ENCODE assay signal across 20 mouse cellular contexts in genomic region chr2:90487471-90488238, GRCm38 (mm10).
DNase-seq lines count a peak whose midpoint lies in the region; ATAC-seq and TF ChIP-seq lines count a peak whose summit lies in the region.
"Had no signal": no experiment of that assay in that cellular context is flagged by ENCODE, and none has a peak within 500 bp of the region (broad histone marks: within the 10 kb centered on the region; RNA-seq: fewer than 3 reads in every experiment).

No protein-coding gene starts in this region.

- H3K4me1 ChIP-seq in spleen, adult 2 months (ENCODE audit: control insufficient read depth, insufficient read depth, insufficient read length): peaks cover 39% of the 10 kb centered on the region; the same call in 1 of the 2 replicates
- peaks cover 10 to 29% of the 10 kb centered on the region in 2 experiments for H3K4me1 ChIP-seq in MEL (ENCODE audit: control insufficient read depth in 1 of 2, insufficient read depth in 2 of 2, low read length in 2 of 2)

- no peak for TF ChIP-seq EP300 in MEL (IDR thresholded peaks at IDR 0.05; ENCODE audit: low read depth in 1 of 2, low read length in 2 of 2)

- no peaks in the 10 kb centered on the region for H3K27me3 ChIP-seq in spleen, adult 2 months (ENCODE audit: control insufficient read depth, insufficient read depth, low read length)
- no peaks in the 10 kb centered on the region for H3K27me3 ChIP-seq in MEL (ENCODE audit: control insufficient read depth in 1 of 2, insufficient read depth in 2 of 2, low read length in 2 of 2)
- H3K27me3 ChIP-seq: heart, embryonic 12.5 days; lung, embryonic 15.5 days; megakaryocyte, embryonic 14.5 days; neural tube, embryonic 13.5 days; Patski had no signal

- H3K79me2 ChIP-seq in MEL (ENCODE audit: control insufficient read depth, insufficient read depth, low read length, poor library complexity): no peaks in the 10 kb centered on the region

- peak overlapping the region; percentile 24 for H3K27ac ChIP-seq in spleen, adult 2 months (ENCODE audit: insufficient read depth, low read length)
- H3K27ac ChIP-seq in MEL (ENCODE audit: control insufficient read depth, low read depth, low read length): no peak overlapping the region
- no peak overlapping the region for H3K27ac ChIP-seq in layer of hippocampus, adult 2 months
- H3K27ac ChIP-seq: hindbrain, postnatal 0 days; lung, embryonic 15.5 days; neural tube, embryonic 13.5 days had no signal

- WGBS in spleen, adult 2 months: 72% methylated on average over 11 of the region's 11 CpGs

- DNase-seq in spleen, adult 2 months (ENCODE audit: low read depth in 1 of 2, low spot score in 2 of 2): no peak
- DNase-seq in spleen, postnatal 14 days (ENCODE audit: low spot score in 2 of 2): no peak
- DNase-seq in MEL (ENCODE audit: low read depth, low spot score): peak; percentile 38
- DNase-seq in natural killer cell, adult 2 months (ENCODE audit: low spot score in 2 of 2): peak; percentile 41 to 61
- DNase-seq in right cerebral cortex, postnatal 4 days: no peak
- DNase-seq in layer of hippocampus, adult 2 months (ENCODE audit: low spot score in 2 of 2): no peak
- no peak for DNase-seq in cerebellum, adult 9-10 months
- DNase-seq: cerebellum, adult 11 months; cerebellum, postnatal 25 days; heart, postnatal 4 days; right cerebral cortex, postnatal 14 days had no signal

- no peak for TF ChIP-seq POLR2A in spleen, adult 2 months (IDR thresholded peaks at IDR 0.05; ENCODE audit: low read depth, low read length)
- no peak for TF ChIP-seq POLR2A in MEL (IDR thresholded peaks at IDR 0.05; ENCODE audit: control insufficient read depth in 1 of 2, insufficient read depth in 1 of 2, low read depth in 1 of 2, low read length in 2 of 2, poor library complexity in 1 of 2)

- H3K9ac ChIP-seq in MEL (ENCODE audit: control insufficient read depth, low read depth, low read length, poor library complexity, severe bottlenecking): no peak overlapping the region
- H3K9ac ChIP-seq: heart, embryonic 12.5 days; lung, embryonic 15.5 days; neural tube, embryonic 13.5 days had no signal

- no peak for TF ChIP-seq CTCF in spleen, adult 2 months (IDR thresholded peaks at IDR 0.05; ENCODE audit: extremely low read depth, insufficient read depth, insufficient read length, insufficient replicate concordance)
- TF ChIP-seq CTCF in MEL (IDR thresholded peaks at IDR 0.05 in 2 of 3, conservative IDR thresholded peaks at IDR 0.05 in 1 of 3; ENCODE audit: control insufficient read depth in 1 of 3, insufficient read depth in 1 of 3, low read depth in 2 of 3, low read length in 3 of 3, poor library complexity in 1 of 3, severe bottlenecking in 1 of 3): no peak
- no peak for TF ChIP-seq CTCF in layer of hippocampus, adult 2 months (conservative IDR thresholded peaks at IDR 0.05)

- TF ChIP-seq RAD21 in MEL (IDR thresholded peaks at IDR 0.05; ENCODE audit: low read depth, low read length): no peak

- H3K36me3 ChIP-seq in spleen, adult 2 months (ENCODE audit: control insufficient read depth, insufficient read depth, low read length): no peaks in the 10 kb centered on the region
- peaks cover 0 to 14% of the 10 kb centered on the region in 2 experiments; a peak in 2 of 4 replicates for H3K36me3 ChIP-seq in MEL (ENCODE audit: control insufficient read depth in 1 of 2, insufficient read depth in 2 of 2, low read length in 2 of 2)
- H3K36me3 ChIP-seq: heart, embryonic 12.5 days; lung, embryonic 15.5 days; neural tube, embryonic 13.5 days had no signal

- no peak overlapping the region for H3K4me3 ChIP-seq in spleen, adult 2 months (ENCODE audit: extremely low read depth, insufficient read depth, insufficient read length)
- H3K4me3 ChIP-seq in MEL (ENCODE audit: control insufficient read depth in 1 of 2, insufficient read depth in 1 of 2, low read depth in 2 of 2, low read length in 2 of 2): no peak overlapping the region
- H3K4me3 ChIP-seq in layer of hippocampus, adult 2 months: no peak overlapping the region
- H3K4me3 ChIP-seq: heart, embryonic 12.5 days; lung, embryonic 15.5 days; neural tube, embryonic 13.5 days had no signal

- H3K9me3 ChIP-seq in MEL (replicated peaks; ENCODE audit: insufficient read depth, low read length): no peaks in the 10 kb centered on the region
- H3K9me3 ChIP-seq: heart, embryonic 12.5 days; lung, embryonic 15.5 days; megakaryocyte, embryonic 14.5 days; neural tube, embryonic 13.5 days had no signal

- peak; percentile 72 for ATAC-seq in granulocyte monocyte progenitor cell, adult 5-6 weeks (replicated peaks; ENCODE audit: poor library complexity, severe bottlenecking)
- ATAC-seq: forebrain, embryonic 14.5 days; hindbrain, postnatal 0 days; midbrain, embryonic 16.5 days; Patski had no signal

TF ChIP-seq in MEL, 35 proteins besides CTCF, POLR2A, EP300 and RAD21:
- TF ChIP-seq ZNF384 (IDR thresholded peaks at IDR 0.05; ENCODE audit: low read depth, low read length) (peak; percentile 79), HCFC1 (IDR thresholded peaks at IDR 0.05; ENCODE audit: low read depth, low read length) (no peak)
TF ChIP-seq in MEL: peak in this region for 1.

Comparison
In these comparisons a context has a peak if more than half of its experiments do, and no peak if none do; other contexts are left out.
1. DNase-seq: peak in MEL (single experiment) and natural killer cell, adult 2 months (2 of 2); none in spleen, adult 2 months (0 of 2), spleen, postnatal 14 days (0 of 2), right cerebral cortex, postnatal 4 days (single experiment), layer of hippocampus, adult 2 months (0 of 2) and cerebellum, adult 9-10 months (single experiment).